ENCODE assay signal across 7 mouse cellular contexts in the genomic region with DNA sequence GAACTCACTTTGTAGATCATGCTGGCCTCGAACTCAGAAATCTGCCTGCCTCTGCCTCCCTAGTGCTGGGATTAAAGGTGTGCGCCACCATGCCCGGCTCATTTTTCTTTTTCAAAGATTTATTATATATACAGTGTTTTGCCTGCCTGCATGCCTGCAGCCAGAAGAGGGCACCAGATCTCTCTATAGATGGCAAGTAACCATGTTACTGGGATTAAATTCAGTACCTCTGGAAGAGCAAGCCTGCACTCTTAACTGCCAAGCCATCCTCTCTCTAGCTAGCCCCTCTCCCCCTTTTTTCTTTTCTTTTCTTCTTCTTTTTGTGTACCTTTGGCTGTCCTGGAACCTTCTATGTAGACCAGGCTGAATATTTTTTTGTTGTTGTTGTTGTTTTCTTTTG. TPM values are rescaled to one million over a fixed set of nuclear protein-coding genes. Genes with fewer than 3 reads are reported as not detected.
DNase-seq lines count a peak whose midpoint lies in the region; ATAC-seq and TF ChIP-seq lines count a peak whose summit lies in the region.

No protein-coding gene starts in this region.

- WGBS in midbrain, embryonic 10.5 days = 96% methylated on average over 3 of the region's 3 CpGs
- WGBS in midbrain, embryonic 15.5 days = 83% methylated on average over 3 of the region's 3 CpGs
- 74% methylated on average over 3 of the region's 3 CpGs for WGBS in lung, postnatal 0 days

- peak; percentile 72 for TF ChIP-seq CTCF in lung, postnatal 0 days (IDR thresholded peaks at IDR 0.05)

- no peaks in the 10 kb centered on the region for H3K9me3 ChIP-seq in midbrain, embryonic 10.5 days (replicated peaks)
- no peaks in the 10 kb centered on the region for H3K9me3 ChIP-seq in midbrain, embryonic 15.5 days
- H3K9me3 ChIP-seq in lung, postnatal 0 days (ENCODE audit: low read length) = no peaks in the 10 kb centered on the region

- no peak overlapping the region for H3K4me3 ChIP-seq in midbrain, embryonic 10.5 days
- H3K4me3 ChIP-seq in midbrain, embryonic 15.5 days = no peak overlapping the region
- no peak overlapping the region for H3K4me3 ChIP-seq in lung, postnatal 0 days (ENCODE audit: low read depth, low read length)

- no peak overlapping the region for H3K27ac ChIP-seq in midbrain, embryonic 10.5 days (replicated peaks)
- H3K27ac ChIP-seq in midbrain, embryonic 15.5 days = no peak overlapping the region
- no peak overlapping the region for H3K27ac ChIP-seq in lung, postnatal 0 days (ENCODE audit: low read length)

- ATAC-seq in midbrain, embryonic 15.5 days (replicated peaks) = no peak
- ATAC-seq in lung, postnatal 0 days = no peak; the same call in 1 of the 2 replicates

- H3K27me3 ChIP-seq in midbrain, embryonic 10.5 days (ENCODE audit: low read depth, poor library complexity, severe bottlenecking) = no peaks in the 10 kb centered on the region
- no peaks in the 10 kb centered on the region for H3K27me3 ChIP-seq in midbrain, embryonic 15.5 days (replicated peaks)
- H3K27me3 ChIP-seq in lung, postnatal 0 days (replicated peaks; ENCODE audit: insufficient read depth, low read length) = no peaks in the 10 kb centered on the region

- no peak overlapping the region for H3K9ac ChIP-seq in midbrain, embryonic 15.5 days
- H3K9ac ChIP-seq in lung, postnatal 0 days (replicated peaks; ENCODE audit: low read depth) = no peak overlapping the region

- no peak for TF ChIP-seq EP300 in lung, postnatal 0 days (IDR thresholded peaks at IDR 0.05)

- H3K4me1 ChIP-seq in midbrain, embryonic 10.5 days = no peaks in the 10 kb centered on the region
- H3K4me1 ChIP-seq in midbrain, embryonic 15.5 days = peaks cover 11% of the 10 kb centered on the region
- H3K4me1 ChIP-seq in lung, postnatal 0 days (ENCODE audit: insufficient read depth, low read depth, low read length) = no peaks in the 10 kb centered on the region

- H3K36me3 ChIP-seq in midbrain, embryonic 10.5 days = peaks cover 72% of the 10 kb centered on the region
- H3K36me3 ChIP-seq in midbrain, embryonic 15.5 days (replicated peaks) = peaks cover 20% of the 10 kb centered on the region; the same call in 1 of the 2 replicates
- peaks cover 7% of the 10 kb centered on the region; the same call in 1 of the 2 replicates for H3K36me3 ChIP-seq in lung, postnatal 0 days (ENCODE audit: insufficient read depth, low read length)

- no peak overlapping the region for H3K4me2 ChIP-seq in midbrain, embryonic 15.5 days
- H3K4me2 ChIP-seq in lung, postnatal 0 days (replicated peaks; ENCODE audit: low read depth, low read length) = no peak overlapping the region

- peak; percentile 28 for DNase-seq in midbrain, embryonic 10.5 days (ENCODE audit: low spot score)
- DNase-seq in MN1 (ENCODE audit: low spot score) = peak; percentile 43
- DNase-seq in cerebellum, adult 8-10 months = peak; percentile 49
- DNase-seq in heart, postnatal 4 days = peak; percentile 63
- DNase-seq in lung, postnatal 0 days (ENCODE audit: low spot score) = peak; percentile 78
- DNase-seq in thymus, adult 18-20 months = peak; percentile 30 to 43

RNA-seq across cellular contexts. Expression of a gene that starts 14.7 kb away (rescaled TPM):
- 139 and 162 TPM in 2 replicates for polyA plus RNA-seq in midbrain, embryonic 10.5 days (2016; fragmentation: Nextera tagmentation; extraction: Ambion mirVana)
- polyA plus RNA-seq in midbrain, embryonic 15.5 days (2015; fragmentation: Nextera tagmentation; extraction: Ambion mirVana) = 158 and 163 TPM in 2 replicates
- total RNA-seq in heart, postnatal 4 days (2021) = 10 to 100 TPM; 74.5 to 80.1 TPM
- polyA plus RNA-seq in lung, postnatal 0 days (2015; fragmentation: Nextera tagmentation; extraction: Ambion mirVana) = 22.3 and 22.4 TPM in 2 replicates

RNA-seq across cellular contexts. Expression of a gene that starts 38.0 kb away (rescaled TPM):
- polyA plus RNA-seq in midbrain, embryonic 10.5 days (2016; fragmentation: Nextera tagmentation; extraction: Ambion mirVana) = 20.4 and 21.6 TPM in 2 replicates
- polyA plus RNA-seq in midbrain, embryonic 15.5 days (2015; fragmentation: Nextera tagmentation; extraction: Ambion mirVana) = 27.0 and 29.2 TPM in 2 replicates
- total RNA-seq in heart, postnatal 4 days (2021) = 1 to 10 TPM; 6.6 to 7.7 TPM
- 28.3 and 30.3 TPM in 2 replicates for polyA plus RNA-seq in lung, postnatal 0 days (2015; fragmentation: Nextera tagmentation; extraction: Ambion mirVana)

RNA-seq across cellular contexts. Expression of a gene that starts 38.2 kb away (rescaled TPM):
- polyA plus RNA-seq in midbrain, embryonic 10.5 days (2016; fragmentation: Nextera tagmentation; extraction: Ambion mirVana) = 32.0 and 37.1 TPM in 2 replicates
- polyA plus RNA-seq in midbrain, embryonic 15.5 days (2015; fragmentation: Nextera tagmentation; extraction: Ambion mirVana) = 68.0 and 68.8 TPM in 2 replicates
- total RNA-seq in heart, postnatal 4 days (2021) = 10 to 100 TPM; 32.3 to 36.4 TPM
- polyA plus RNA-seq in lung, postnatal 0 days (2015; fragmentation: Nextera tagmentation; extraction: Ambion mirVana) = 16.5 and 17.3 TPM in 2 replicates

Comparison
In these comparisons a context has a peak if more than half of its experiments do, and no peak if none do; other contexts are left out.
1. DNase-seq: peak in every context shown above with its lines; median percentile 78 in lung, postnatal 0 days; 63 in heart, postnatal 4 days; 49 in cerebellum, adult 8-10 months; 43 in MN1; 36 in thymus, adult 18-20 months; 28 in midbrain, embryonic 10.5 days.